Mouse (Mus musculus) ovary, adult 10 weeks (tissue): ENCODE measurements around the gene Sar1a. TPM values are rescaled to one million over a fixed set of nuclear protein-coding genes. Genes with fewer than 3 reads are reported as not detected.

ENCODE experiments used
- polyA plus RNA-seq: library from polyadenylated mRNA; stranded (reverse); fragments of 350-450 nt; fragmentation: Illumina TruSeq; extraction: RNeasy Lipid Tissue Mini Kit (QIAGEN cat#74804); gene quantifications from one replicate; pipeline ENCODE4 v1.2.3, GENCODE M21; 2014

Gene Sar1a
- polyA plus RNA-seq = 379 TPM

GRCm38 (mm10) chr10:61680015-61680913 lies at the start of gene Sar1a:
TSS of gene Sar1a (plus strand) at chr10:61680299.

GRCm38 (mm10) chr10:61647790-61648736 lies 32.0 kb upstream of the Sar1a start, which contains the start of gene Ppa1:
TSS of gene Ppa1 (plus strand) at chr10:61648552.

GRCm38 (mm10) chr10:61694870-61695670 lies 15.0 kb downstream of the Sar1a start, which contains the start of gene Tysnd1:
TSS of gene Tysnd1 (plus strand) at chr10:61695514.

GRCm38 (mm10) chr10:61714771-61715461 lies 34.8 kb downstream of the Sar1a start, which contains the start of gene Aifm2:
TSS of gene Aifm2 (plus strand) at chr10:61715263.

Other genes with a start within 250 kb of the Sar1a start
- gene Eif4ebp2, start 227.6 kb upstream of the Sar1a start, polyA plus RNA-seq = 35.8 TPM
- 1.3 TPM for gene Lrrc20, start 204.5 kb upstream of the Sar1a start, polyA plus RNA-seq
- gene Npffr1, start 84.8 kb upstream of the Sar1a start, polyA plus RNA-seq = not detected
- 92.8 TPM for gene Ppa1, start 31.7 kb upstream of the Sar1a start, polyA plus RNA-seq
- 0.46 TPM for gene Tysnd1, start 15.2 kb downstream of the Sar1a start, polyA plus RNA-seq
- gene Aifm2, start 35.0 kb downstream of the Sar1a start, polyA plus RNA-seq = 4.4 TPM
- gene H2afy2, start 103.8 kb downstream of the Sar1a start, polyA plus RNA-seq = 37.4 TPM